Mouse (Mus musculus): ENCODE measurements around the gene Itga5. TPM values are rescaled to one million over a fixed set of nuclear protein-coding genes. Genes with fewer than 3 reads are reported as not detected.

The Itga5 gene
- polyA plus RNA-seq, 1 experiment: 104 TPM

DNA sequence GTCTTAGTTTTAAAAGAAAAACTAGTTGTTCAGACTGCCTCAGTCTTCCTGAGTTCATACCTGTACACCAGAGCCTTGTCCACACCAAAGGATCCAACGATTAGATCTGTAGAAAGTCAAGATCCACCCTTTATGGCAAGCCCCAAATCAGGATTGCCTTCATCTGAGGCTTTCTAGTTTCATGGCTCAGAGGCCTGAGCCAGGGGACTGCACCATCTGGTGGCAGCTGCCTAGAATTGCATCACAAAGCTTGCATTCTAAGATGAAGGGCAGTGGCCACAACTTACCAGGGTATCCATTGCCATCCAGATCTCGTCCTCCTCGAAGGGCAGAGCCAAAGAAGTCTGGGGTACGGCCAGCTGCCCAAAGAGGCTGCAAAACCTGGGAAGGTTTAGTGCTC, 13.7 kb downstream of the Itga5 start:
- Histone ChIP-seq H3ac (ENCODE audit: control insufficient read depth, insufficient read length, low read depth) (no peak overlapping the region), H3K36me3 (ENCODE audit: control insufficient read depth, insufficient read depth) (peaks cover 100% of the 10 kb centered on the region), H3K79me3 (ENCODE audit: low read depth) (peaks cover 12% of the 10 kb centered on the region), H3K4me3 (ENCODE audit: insufficient read depth, poor library complexity, severe bottlenecking) (no peak overlapping the region), H3K27me3 (ENCODE audit: control insufficient read depth, insufficient read depth, insufficient read length) (no peaks in the 10 kb centered on the region), H3K79me2 (ENCODE audit: control insufficient read depth, insufficient read depth) (peaks cover 38% of the 10 kb centered on the region)
- TF ChIP-seq CTCF (IDR thresholded peaks at IDR 0.05; ENCODE audit: control insufficient read depth, insufficient read depth, insufficient read length) (peak; percentile 82), MAX (IDR thresholded peaks at IDR 0.05) (peak; percentile 32), CEBPB (IDR thresholded peaks at IDR 0.05; ENCODE audit: low read depth) (peak; percentile 79), MYOG (IDR thresholded peaks at IDR 0.05; ENCODE audit: control insufficient read depth, extremely low read depth, insufficient read length) (no peak)

GRCm38 (mm10) chr15:103347275-103347684, 19.3 kb downstream of the Itga5 start:
- no peaks in the 10 kb centered on the region for H3K27me3 ChIP-seq (ENCODE audit: control insufficient read depth, insufficient read depth, insufficient read length)
- peaks cover 97% of the 10 kb centered on the region for H3K36me3 ChIP-seq (ENCODE audit: control insufficient read depth, insufficient read depth)
- peaks cover 14% of the 10 kb centered on the region for H3K79me2 ChIP-seq (ENCODE audit: control insufficient read depth, insufficient read depth)
- no peak overlapping the region for H3ac ChIP-seq (ENCODE audit: control insufficient read depth, insufficient read length, low read depth)
- H3K4me3 ChIP-seq (ENCODE audit: insufficient read depth, poor library complexity, severe bottlenecking): no peak overlapping the region
- no peaks in the 10 kb centered on the region for H3K79me3 ChIP-seq (ENCODE audit: low read depth)
- TF ChIP-seq USF1 (IDR thresholded peaks at IDR 0.05; ENCODE audit: low read depth) (no peak), FOSL1 (IDR thresholded peaks at IDR 0.05; ENCODE audit: insufficient read depth, low read length, poor library complexity, severe bottlenecking) (no peak), CTCF (IDR thresholded peaks at IDR 0.05; ENCODE audit: control insufficient read depth, insufficient read depth, insufficient read length) (peak; percentile 64)

DNA sequence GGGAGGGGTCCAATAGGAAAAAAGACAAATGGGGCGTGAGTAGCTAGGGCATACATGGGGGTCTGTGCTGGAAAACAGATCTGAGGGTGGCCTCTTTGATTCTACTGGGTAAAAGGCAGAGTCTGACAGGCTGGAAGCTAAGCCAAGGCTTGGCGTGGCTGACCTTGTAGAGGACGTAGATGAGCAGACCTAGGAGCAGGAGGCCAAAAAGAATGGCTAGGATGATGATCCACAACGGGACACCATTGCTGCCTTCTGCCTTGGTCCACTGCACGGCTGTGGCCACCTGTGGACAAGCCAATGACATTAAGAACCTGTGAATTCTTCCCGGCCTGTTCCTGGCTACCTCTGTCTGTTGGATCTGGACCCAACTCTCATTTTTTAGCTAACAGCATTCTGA, 20.8 kb downstream of the Itga5 start:
- H3K79me3 ChIP-seq (ENCODE audit: low read depth): no peaks in the 10 kb centered on the region
- TF ChIP-seq MYOD1 (IDR thresholded peaks at IDR 0.05; ENCODE audit: control insufficient read depth, insufficient read length, low read depth): no peak
- TF ChIP-seq CTCF (IDR thresholded peaks at IDR 0.05; ENCODE audit: control insufficient read depth, insufficient read depth, insufficient read length): no peak
- no peak for TF ChIP-seq USF1 (IDR thresholded peaks at IDR 0.05; ENCODE audit: low read depth)
- no peak for TF ChIP-seq FOSL1 (IDR thresholded peaks at IDR 0.05; ENCODE audit: insufficient read depth, low read length, poor library complexity, severe bottlenecking)
- TF ChIP-seq CEBPB (IDR thresholded peaks at IDR 0.05; ENCODE audit: low read depth): no peak
- no peak for TF ChIP-seq MYOG (IDR thresholded peaks at IDR 0.05; ENCODE audit: control insufficient read depth, extremely low read depth, insufficient read length)
- no peak for TF ChIP-seq MAX (IDR thresholded peaks at IDR 0.05)
- H3ac ChIP-seq (ENCODE audit: control insufficient read depth, insufficient read length, low read depth): no peak overlapping the region
- no peaks in the 10 kb centered on the region for H3K27me3 ChIP-seq (ENCODE audit: control insufficient read depth, insufficient read depth, insufficient read length)
- H3K79me2 ChIP-seq (ENCODE audit: control insufficient read depth, insufficient read depth): no peaks in the 10 kb centered on the region
- no peak overlapping the region for H3K4me3 ChIP-seq (ENCODE audit: insufficient read depth, poor library complexity, severe bottlenecking)
- peaks cover 88% of the 10 kb centered on the region for H3K36me3 ChIP-seq (ENCODE audit: control insufficient read depth, insufficient read depth)

DNA sequence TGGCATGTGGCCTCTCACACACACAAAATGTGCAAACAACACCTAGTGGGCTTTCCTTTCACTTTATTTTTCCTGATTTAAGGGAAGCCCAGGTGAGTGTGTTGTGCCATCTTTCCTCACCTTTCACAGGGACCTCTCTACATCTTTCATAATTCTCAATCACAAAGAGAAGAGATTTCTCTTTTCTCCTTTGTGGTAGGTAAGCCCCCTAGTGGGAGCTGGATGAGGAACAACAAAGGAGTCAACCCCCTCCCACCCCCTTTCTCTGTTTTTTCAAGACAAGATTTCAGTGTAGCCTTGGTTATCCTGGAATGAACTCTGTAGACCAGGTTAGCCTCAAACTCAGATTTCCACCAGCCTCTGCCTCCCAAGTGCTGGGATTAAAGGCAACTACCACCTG, 23.0 kb downstream of the Itga5 start:
- Histone ChIP-seq H3K79me2 (ENCODE audit: control insufficient read depth, insufficient read depth) (no peaks in the 10 kb centered on the region), H3K79me3 (ENCODE audit: low read depth) (no peaks in the 10 kb centered on the region), H3ac (ENCODE audit: control insufficient read depth, insufficient read length, low read depth) (no peak overlapping the region), H3K36me3 (ENCODE audit: control insufficient read depth, insufficient read depth) (peaks cover 66% of the 10 kb centered on the region), H3K4me3 (ENCODE audit: insufficient read depth, poor library complexity, severe bottlenecking) (no peak overlapping the region), H3K27me3 (ENCODE audit: control insufficient read depth, insufficient read depth, insufficient read length) (no peaks in the 10 kb centered on the region)
- TF ChIP-seq CEBPB (IDR thresholded peaks at IDR 0.05; ENCODE audit: low read depth) (no peak), MYOD1 (IDR thresholded peaks at IDR 0.05; ENCODE audit: control insufficient read depth, insufficient read length, low read depth) (no peak), FOSL1 (IDR thresholded peaks at IDR 0.05; ENCODE audit: insufficient read depth, low read length, poor library complexity, severe bottlenecking) (no peak), MAX (IDR thresholded peaks at IDR 0.05) (no peak), USF1 (IDR thresholded peaks at IDR 0.05; ENCODE audit: low read depth) (no peak), MYOG (IDR thresholded peaks at IDR 0.05; ENCODE audit: control insufficient read depth, extremely low read depth, insufficient read length) (no peak), CTCF (IDR thresholded peaks at IDR 0.05; ENCODE audit: control insufficient read depth, insufficient read depth, insufficient read length) (no peak)

DNA sequence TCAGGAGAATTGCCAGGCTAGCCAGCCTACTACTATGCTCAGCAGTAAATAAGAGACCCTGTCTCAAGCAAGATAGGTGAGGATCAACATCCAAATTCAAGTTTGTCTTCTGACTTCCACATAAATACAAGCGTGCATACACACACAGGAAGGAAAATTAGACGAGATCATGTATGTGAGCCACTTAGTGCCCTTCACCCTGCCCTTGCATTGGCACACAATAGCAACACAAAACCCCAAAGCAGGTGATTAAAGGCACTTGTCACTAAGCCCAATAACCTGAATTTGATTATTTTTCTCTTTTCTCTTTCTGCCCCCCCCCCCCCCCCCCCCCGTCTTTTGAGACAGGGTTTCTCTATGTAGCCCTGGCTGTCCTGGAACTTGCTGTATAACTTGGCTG, 23.6 kb downstream of the Itga5 start:
- no peaks in the 10 kb centered on the region for H3K79me3 ChIP-seq (ENCODE audit: low read depth)
- no peak overlapping the region for H3ac ChIP-seq (ENCODE audit: control insufficient read depth, insufficient read length, low read depth)
- peaks cover 60% of the 10 kb centered on the region for H3K36me3 ChIP-seq (ENCODE audit: control insufficient read depth, insufficient read depth)
- no peak overlapping the region for H3K4me3 ChIP-seq (ENCODE audit: insufficient read depth, poor library complexity, severe bottlenecking)
- TF ChIP-seq CTCF (IDR thresholded peaks at IDR 0.05; ENCODE audit: control insufficient read depth, insufficient read depth, insufficient read length): no peak
- TF ChIP-seq MYOD1 (IDR thresholded peaks at IDR 0.05; ENCODE audit: control insufficient read depth, insufficient read length, low read depth): no peak
- TF ChIP-seq MAX (IDR thresholded peaks at IDR 0.05): no peak
- no peak for TF ChIP-seq USF1 (IDR thresholded peaks at IDR 0.05; ENCODE audit: low read depth)
- H3K27me3 ChIP-seq (ENCODE audit: control insufficient read depth, insufficient read depth, insufficient read length): no peaks in the 10 kb centered on the region
- no peaks in the 10 kb centered on the region for H3K79me2 ChIP-seq (ENCODE audit: control insufficient read depth, insufficient read depth)

DNA sequence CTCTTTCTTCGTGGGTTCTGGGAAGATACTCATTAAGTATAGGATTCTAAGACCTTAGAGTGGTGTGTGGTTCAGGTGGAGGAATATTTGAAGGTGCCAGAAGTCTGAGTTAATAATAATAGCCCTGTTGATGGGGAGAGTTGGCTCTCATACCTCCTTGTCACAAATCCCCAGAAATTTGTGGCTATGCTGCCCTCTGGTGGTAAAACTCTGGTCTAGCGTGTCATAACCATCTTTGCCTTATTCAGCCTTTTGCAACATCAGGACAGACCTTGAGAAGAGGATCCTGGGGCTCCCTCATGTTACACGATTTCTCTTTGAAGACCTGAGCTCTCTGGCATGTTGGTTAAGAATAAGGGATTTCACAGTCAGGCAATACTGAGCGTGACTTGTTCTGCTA, 24.1 kb downstream of the Itga5 start:
- no peaks in the 10 kb centered on the region for H3K79me2 ChIP-seq (ENCODE audit: control insufficient read depth, insufficient read depth)
- TF ChIP-seq CTCF (IDR thresholded peaks at IDR 0.05; ENCODE audit: control insufficient read depth, insufficient read depth, insufficient read length): peak; percentile 44
- TF ChIP-seq FOSL1 (IDR thresholded peaks at IDR 0.05; ENCODE audit: insufficient read depth, low read length, poor library complexity, severe bottlenecking): no peak
- no peak for TF ChIP-seq USF1 (IDR thresholded peaks at IDR 0.05; ENCODE audit: low read depth)
- no peak for TF ChIP-seq MAX (IDR thresholded peaks at IDR 0.05)
- peaks cover 54% of the 10 kb centered on the region for H3K36me3 ChIP-seq (ENCODE audit: control insufficient read depth, insufficient read depth)

More for the DNA sequence above, 24.1 kb downstream of the Itga5 start:
- no peaks in the 10 kb centered on the region for H3K79me3 ChIP-seq (ENCODE audit: low read depth)
- no peak overlapping the region for H3ac ChIP-seq (ENCODE audit: control insufficient read depth, insufficient read length, low read depth)
- H3K4me3 ChIP-seq (ENCODE audit: insufficient read depth, poor library complexity, severe bottlenecking): no peak overlapping the region
- H3K27me3 ChIP-seq (ENCODE audit: control insufficient read depth, insufficient read depth, insufficient read length): no peaks in the 10 kb centered on the region
